Mouse (Mus musculus): ENCODE measurements around the gene Hbb-bh2. TPM values are rescaled to one million over a fixed set of nuclear protein-coding genes. Genes with fewer than 3 reads are reported as not detected.

The Hbb-bh2 gene
- total and polyA plus RNA-seq, 2 experiments from 2014 or later: not detected

DNA sequence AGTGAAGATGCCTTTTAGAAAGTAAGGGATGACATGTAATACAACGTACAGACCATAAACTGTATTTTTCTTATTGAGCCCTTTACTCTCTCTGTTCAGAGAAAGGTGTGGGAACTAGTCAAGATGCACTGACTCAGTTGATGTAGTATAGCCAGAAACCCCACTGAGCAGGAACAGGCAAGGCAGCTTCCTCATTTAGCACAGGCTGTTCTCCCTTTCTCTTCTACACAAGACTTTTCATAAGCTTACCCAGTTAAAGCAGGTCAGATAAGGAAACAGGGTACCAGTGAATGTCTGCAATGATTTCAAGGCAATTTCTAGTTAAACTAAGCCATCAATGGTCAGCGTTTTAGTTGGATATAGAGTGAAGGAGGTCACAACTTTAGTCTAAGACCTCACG lies 21.2 kb upstream of the Hbb-bh2 start:
- no peaks in the 10 kb centered on the region for H3K36me3 ChIP-seq (ENCODE audit: insufficient read depth, low read length)
- H3K27me3 ChIP-seq (ENCODE audit: insufficient read depth, low read length): no peaks in the 10 kb centered on the region
- H3K4me1 ChIP-seq (ENCODE audit: insufficient read depth, low read length): no peaks in the 10 kb centered on the region
- no peak overlapping the region for H3K4me3 ChIP-seq (ENCODE audit: low read length)
- H3K9me3 ChIP-seq (ENCODE audit: low read length): no peaks in the 10 kb centered on the region
- WGBS: 81% methylated on average over 3 of the region's 3 CpGs
- no peak overlapping the region for H3K27ac ChIP-seq
- DNase-seq (ENCODE audit: low spot score) (no peak), ATAC-seq (no peak)
- H3K4me2 ChIP-seq (ENCODE audit: low read depth, low read length): no peak overlapping the region
- TF ChIP-seq CTCF (IDR thresholded peaks at IDR 0.05; ENCODE audit: low read depth): no peak
- H3K9ac ChIP-seq (replicated peaks; ENCODE audit: low read length): no peak overlapping the region

DNA sequence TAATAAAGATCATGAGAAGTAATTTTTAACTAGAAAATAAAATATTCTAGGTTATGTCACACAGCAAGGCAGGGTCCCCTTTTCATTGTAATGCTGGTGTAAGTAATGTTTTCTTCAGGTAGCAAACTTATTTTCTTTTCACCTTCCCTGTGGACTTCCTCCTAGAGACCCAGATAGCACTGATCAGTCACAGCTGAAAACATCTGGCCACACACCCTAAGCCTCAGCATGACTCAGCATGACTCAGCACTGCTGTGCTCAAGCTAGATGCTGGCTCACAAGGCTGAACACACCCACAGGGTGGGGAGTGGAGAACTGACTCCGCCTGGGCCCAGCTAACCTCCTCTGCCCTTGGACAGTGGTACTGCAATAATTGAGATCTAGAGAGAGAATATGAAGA lies 20.5 kb upstream of the Hbb-bh2 start:
- H3K9ac ChIP-seq (replicated peaks; ENCODE audit: low read length): no peak overlapping the region
- no peaks in the 10 kb centered on the region for H3K4me1 ChIP-seq (ENCODE audit: insufficient read depth, low read length)
- no peaks in the 10 kb centered on the region for H3K9me3 ChIP-seq (ENCODE audit: low read length)
- H3K4me3 ChIP-seq (ENCODE audit: low read length): no peak overlapping the region
- H3K27ac ChIP-seq: no peak overlapping the region
- no peak for TF ChIP-seq CTCF (IDR thresholded peaks at IDR 0.05; ENCODE audit: low read depth)
- H3K36me3 ChIP-seq (ENCODE audit: insufficient read depth, low read length): no peaks in the 10 kb centered on the region
- WGBS: 64% methylated on average over 1 of the region's 1 CpGs
- no peaks in the 10 kb centered on the region for H3K27me3 ChIP-seq (ENCODE audit: insufficient read depth, low read length)
- DNase-seq (ENCODE audit: low spot score) (no peak), ATAC-seq (no peak)
- no peak overlapping the region for H3K4me2 ChIP-seq (ENCODE audit: low read depth, low read length)

DNA sequence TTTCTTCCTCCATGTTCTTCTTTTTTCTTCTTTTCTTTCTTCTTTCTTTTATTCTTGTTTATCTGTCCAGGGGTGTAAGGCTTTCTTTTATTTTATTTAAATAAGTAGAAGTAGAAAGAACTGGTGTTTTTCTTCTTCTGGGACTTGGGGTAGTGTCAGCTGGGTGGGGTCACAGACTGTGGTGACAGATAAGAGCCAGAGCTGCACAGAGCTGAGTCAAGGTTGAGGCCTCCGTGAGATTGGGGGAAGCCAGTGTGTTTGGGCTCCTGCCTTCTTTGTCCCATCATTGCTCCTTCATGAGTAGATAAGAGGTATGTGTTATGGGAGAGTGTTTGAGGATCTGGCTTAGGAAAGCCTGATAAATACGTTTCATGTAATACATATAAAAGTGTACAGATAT lies 18.8 kb upstream of the Hbb-bh2 start:
- no peak overlapping the region for H3K4me2 ChIP-seq (ENCODE audit: low read depth, low read length)
- no peak for DNase-seq (ENCODE audit: low spot score)
- H3K4me1 ChIP-seq (ENCODE audit: insufficient read depth, low read length): no peaks in the 10 kb centered on the region
- TF ChIP-seq CTCF (IDR thresholded peaks at IDR 0.05; ENCODE audit: low read depth): no peak
- H3K27me3 ChIP-seq (ENCODE audit: insufficient read depth, low read length): no peaks in the 10 kb centered on the region
- no peak for ATAC-seq
- no peaks in the 10 kb centered on the region for H3K36me3 ChIP-seq (ENCODE audit: insufficient read depth, low read length)
- WGBS: 71% methylated on average over 2 of the region's 2 CpGs
- no peak overlapping the region for H3K9ac ChIP-seq (replicated peaks; ENCODE audit: low read length)
- no peaks in the 10 kb centered on the region for H3K9me3 ChIP-seq (ENCODE audit: low read length)
- no peak overlapping the region for H3K4me3 ChIP-seq (ENCODE audit: low read length)
- H3K27ac ChIP-seq: no peak overlapping the region

DNA sequence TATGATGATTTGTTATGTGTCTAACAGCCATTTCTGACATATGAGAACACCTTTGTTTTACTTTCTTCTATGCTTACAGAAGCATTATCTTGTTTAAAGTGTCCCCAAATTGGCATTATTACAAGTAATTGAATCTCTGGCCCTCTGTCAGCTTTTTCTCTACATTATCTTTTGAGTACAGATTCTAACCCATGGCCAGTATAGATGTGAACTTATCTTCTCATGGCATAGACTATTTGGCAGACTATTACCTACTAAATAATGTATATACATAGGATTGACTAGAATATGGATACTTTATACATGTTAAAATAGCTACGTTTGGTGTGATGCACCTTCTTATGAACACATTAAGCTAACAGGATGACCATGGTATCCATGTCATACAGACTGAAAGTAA lies 14.3 kb upstream of the Hbb-bh2 start:
- Histone ChIP-seq H3K4me2 (ENCODE audit: low read depth, low read length) (no peak overlapping the region), H3K4me1 (ENCODE audit: insufficient read depth, low read length) (no peaks in the 10 kb centered on the region), H3K9ac (replicated peaks; ENCODE audit: low read length) (no peak overlapping the region), H3K9me3 (ENCODE audit: low read length) (no peaks in the 10 kb centered on the region), H3K36me3 (ENCODE audit: insufficient read depth, low read length) (no peaks in the 10 kb centered on the region), H3K27ac (no peak overlapping the region), H3K27me3 (ENCODE audit: insufficient read depth, low read length) (no peaks in the 10 kb centered on the region), H3K4me3 (ENCODE audit: low read length) (no peak overlapping the region)
- 70% methylated on average over 1 of the region's 1 CpGs for WGBS
- no peak for TF ChIP-seq CTCF (IDR thresholded peaks at IDR 0.05; ENCODE audit: low read depth)
- no peak for ATAC-seq
- no peak for DNase-seq (ENCODE audit: low spot score)

DNA sequence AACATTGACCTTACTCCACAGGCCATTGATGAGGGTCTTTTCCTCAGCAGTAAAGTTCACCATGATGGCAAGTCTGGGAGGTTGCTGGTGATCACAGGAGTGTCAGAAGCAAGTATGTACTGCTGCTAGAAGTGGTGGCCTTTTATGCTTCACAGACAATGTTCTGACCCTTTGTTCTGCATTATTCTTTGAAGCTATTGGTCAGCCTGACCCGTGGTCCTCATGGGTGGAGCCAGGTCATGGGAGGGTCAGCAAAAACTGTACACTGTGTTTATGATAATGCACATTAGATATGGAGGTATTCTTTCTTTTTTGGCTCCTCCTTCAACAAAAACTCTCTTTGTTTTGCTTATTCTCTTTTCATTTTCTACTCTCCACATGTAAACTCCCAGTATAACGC lies 12.8 kb upstream of the Hbb-bh2 start, which contains the start of gene Hbb-y:
Hbb-y (minus strand) TSS at position 127 of the 400 bp plus-strand sequence.
- TF ChIP-seq CTCF (IDR thresholded peaks at IDR 0.05; ENCODE audit: low read depth): no peak
- H3K36me3 ChIP-seq (ENCODE audit: insufficient read depth, low read length): no peaks in the 10 kb centered on the region
- 61% methylated on average over 2 of the region's 2 CpGs for WGBS
- H3K27me3 ChIP-seq (ENCODE audit: insufficient read depth, low read length): no peaks in the 10 kb centered on the region
- no peak within 1 kb of the TSS for H3K4me3 ChIP-seq (ENCODE audit: low read length)
- H3K4me2 ChIP-seq (ENCODE audit: low read depth, low read length): no peak within 1 kb of the TSS
- H3K9ac ChIP-seq (replicated peaks; ENCODE audit: low read length): no peak within 1 kb of the TSS
- ATAC-seq: no peak
- no peaks in the 10 kb centered on the region for H3K4me1 ChIP-seq (ENCODE audit: insufficient read depth, low read length)
- H3K27ac ChIP-seq: no peak within 1 kb of the TSS
- DNase-seq (ENCODE audit: low spot score): no peak
- no peaks in the 10 kb centered on the region for H3K9me3 ChIP-seq (ENCODE audit: low read length)

DNA sequence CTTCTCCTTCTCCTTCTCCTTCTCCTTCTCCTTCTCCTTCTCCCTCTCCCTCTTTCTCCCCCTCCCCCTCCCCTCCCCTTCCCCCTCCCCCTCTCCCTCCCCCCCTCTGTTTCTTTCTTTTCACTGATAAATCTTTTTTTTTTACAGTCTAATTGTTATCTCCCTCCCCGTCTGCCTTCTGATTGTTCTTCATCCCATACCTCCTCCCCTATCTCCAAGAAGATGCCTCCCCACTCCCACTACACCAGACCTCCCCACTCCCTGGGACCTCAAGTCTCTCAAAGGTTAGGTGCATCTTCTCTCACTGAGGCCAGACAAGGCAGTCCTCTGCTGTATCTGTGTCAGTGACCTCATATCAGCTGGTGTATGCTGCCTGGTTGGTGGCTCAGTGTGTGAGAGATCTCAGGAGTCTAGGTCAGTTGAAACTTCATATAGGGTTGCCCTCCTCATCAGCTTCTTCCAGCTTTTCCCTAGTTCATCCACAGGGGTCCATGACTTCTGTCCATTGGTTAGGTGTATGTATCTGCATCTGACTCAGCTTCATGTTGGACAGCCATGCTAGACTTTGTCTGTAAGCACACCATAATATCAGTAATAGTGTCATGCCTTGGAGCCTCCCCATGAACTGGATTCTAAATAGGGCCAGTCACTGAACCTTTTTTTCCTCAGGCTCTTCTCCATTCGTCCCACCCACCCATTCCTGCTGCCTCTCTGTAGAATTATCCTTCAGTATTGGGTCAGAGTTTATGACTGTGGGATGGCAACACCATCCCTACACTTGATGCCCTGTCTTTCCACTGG lies 4.4 kb upstream of the Hbb-bh2 start:
- H3K27ac ChIP-seq: no peak overlapping the region
- H3K36me3 ChIP-seq (ENCODE audit: insufficient read depth, low read length): no peaks in the 10 kb centered on the region
- H3K27me3 ChIP-seq (ENCODE audit: insufficient read depth, low read length): no peaks in the 10 kb centered on the region
- H3K4me2 ChIP-seq (ENCODE audit: low read depth, low read length): no peak overlapping the region
- no peak for TF ChIP-seq CTCF (IDR thresholded peaks at IDR 0.05; ENCODE audit: low read depth)
- H3K4me1 ChIP-seq (ENCODE audit: insufficient read depth, low read length): no peaks in the 10 kb centered on the region
- DNase-seq (ENCODE audit: low spot score) (no peak), ATAC-seq (no peak)
- H3K4me3 ChIP-seq (ENCODE audit: low read length): no peak overlapping the region
- no peak overlapping the region for H3K9ac ChIP-seq (replicated peaks; ENCODE audit: low read length)
- 69% methylated on average over 2 of the region's 2 CpGs for WGBS
- H3K9me3 ChIP-seq (ENCODE audit: low read length): no peaks in the 10 kb centered on the region

DNA sequence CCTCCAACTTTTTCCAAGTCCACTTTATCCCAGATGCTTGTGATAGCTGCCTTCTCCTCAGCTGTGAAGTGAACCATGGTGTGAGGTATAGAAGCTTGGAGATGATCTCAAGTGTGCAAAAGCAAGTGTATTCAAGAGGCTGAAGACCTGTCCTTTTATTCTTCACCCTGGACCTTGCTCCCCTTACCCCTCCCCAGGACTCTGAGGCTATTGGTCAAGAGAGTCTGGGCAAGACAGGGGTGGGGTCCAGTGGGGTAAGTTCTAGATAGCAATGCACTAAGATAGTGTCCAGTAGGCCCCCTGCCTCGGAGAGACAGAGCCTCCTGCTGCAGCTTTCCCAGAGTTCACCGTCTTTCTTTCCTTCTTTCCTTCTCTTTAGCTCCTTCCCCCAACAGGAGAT lies 2.7 kb upstream of the Hbb-bh2 start, which contains the start of gene Hbb-bh1:
Hbb-bh1 (minus strand) TSS at position 131 of the 400 bp plus-strand sequence.
- Histone ChIP-seq H3K4me3 (ENCODE audit: low read length) (no peak within 1 kb of the TSS), H3K36me3 (ENCODE audit: insufficient read depth, low read length) (no peaks in the 10 kb centered on the region)

More for the DNA sequence above, 2.7 kb upstream of the Hbb-bh2 start, which contains the start of gene Hbb-bh1:
- no peak for TF ChIP-seq CTCF (IDR thresholded peaks at IDR 0.05; ENCODE audit: low read depth)
- no peaks in the 10 kb centered on the region for H3K9me3 ChIP-seq (ENCODE audit: low read length)
- no peak within 1 kb of the TSS for H3K4me2 ChIP-seq (ENCODE audit: low read depth, low read length)
- DNase-seq (ENCODE audit: low spot score) (no peak), ATAC-seq (no peak)
- H3K4me1 ChIP-seq (ENCODE audit: insufficient read depth, low read length): no peaks in the 10 kb centered on the region
- no peak within 1 kb of the TSS for H3K9ac ChIP-seq (replicated peaks; ENCODE audit: low read length)
- no peak within 1 kb of the TSS for H3K27ac ChIP-seq
- no peaks in the 10 kb centered on the region for H3K27me3 ChIP-seq (ENCODE audit: insufficient read depth, low read length)
- 78% methylated on average over 2 of the region's 2 CpGs for WGBS

Data from hindbrain, postnatal 0 days (tissue).